Mouse (Mus musculus) forebrain, embryonic 12.5 days (tissue): ENCODE results near the gene Bpifb9b. TPM values are rescaled to one million over a fixed set of nuclear protein-coding genes. Genes with fewer than 3 reads are reported as not detected.
A peak's percentile ranks its signal among the peaks of the same experiment; 100 is the strongest.
"Not testable (repeated sequence)": the region's sequence is repeated elsewhere in the genome, so short reads cannot be mapped to it uniquely, and the experiment has no call there.

Experiments
- ATAC-seq: fragments of 200-750 bp; cut with Nextera tagmentation; 2 replicates; pipeline ENCODE4 v1.8.0; 2017; ENCODE audit warnings: moderate TSS enrichment; ENCODE audit not compliant: low FRiP score
- H3K27ac ChIP-seq: fragments of 300-500 bp; sonication (generic); 2 replicates; pipeline ENCODE4 v1.5.1; 2016; ENCODE audit warnings: mild to moderate bottlenecking
- H3K27me3 ChIP-seq: fragments of 300-500 bp; sonication (generic); 2 replicates; pipeline ENCODE4 v1.6.1; 2016; ENCODE audit warnings: mild to moderate bottlenecking
- H3K36me3 ChIP-seq: fragments of 300-500 bp; sonication (generic); replicated peaks from 2 replicates; pipeline ENCODE4 v1.6.1; 2016; ENCODE audit warnings: mild to moderate bottlenecking
- H3K4me1 ChIP-seq: fragments of 300-500 bp; sonication (generic); 2 replicates; pipeline ENCODE4 v1.6.1; 2016
- H3K4me2 ChIP-seq: fragments of 300-500 bp; sonication (generic); 2 replicates; pipeline ENCODE4 v1.6.1; 2016; ENCODE audit warnings: mild to moderate bottlenecking, moderate library complexity
- H3K4me3 ChIP-seq: fragments of 300-500 bp; sonication (generic); replicated peaks from 2 replicates; pipeline ENCODE4 v1.5.1; 2016; ENCODE audit warnings: mild to moderate bottlenecking
- H3K9ac ChIP-seq: fragments of 300-500 bp; sonication (generic); 2 replicates; pipeline ENCODE4 v1.6.1; 2016; ENCODE audit warnings: mild to moderate bottlenecking
- H3K9me3 ChIP-seq: fragments of 300-500 bp; sonication (generic); 2 replicates; pipeline ENCODE4 v1.6.1; 2016
- WGBS: fragments of 180-500 bp; shearing (Covaris S2); methylation state at CpG from one replicate; pipeline ENCODE4 v1.1.7; 2016; 5-methylcytosine and 5-hydroxymethylcytosine counted together
- polyA plus RNA-seq: library from polyadenylated mRNA; unstranded; fragments of >200 nt; fragmentation: Nextera tagmentation; extraction: Ambion mirVana; gene quantifications from 2 replicates; pipeline ENCODE4 v1.2.1, GENCODE M21; 2016

Gene Bpifb9b
- polyA plus RNA-seq, 1 experiment from 2014 or later, result not detected

- H3K9ac ChIP-seq, result no peak overlapping the region
- H3K4me2 ChIP-seq, result no peak overlapping the region
- H3K36me3 ChIP-seq, result peaks cover 21% of the 10 kb centered on the region
- H3K4me3 ChIP-seq, result no peak overlapping the region
- H3K27me3 ChIP-seq, result no peaks in the 10 kb centered on the region
- H3K9me3 ChIP-seq, result no peaks in the 10 kb centered on the region
- H3K27ac ChIP-seq, result no peak overlapping the region
- no peak for ATAC-seq
- no peaks in the 10 kb centered on the region for H3K4me1 ChIP-seq
- 64% methylated on average over 2 of the region's 2 CpGs for WGBS
These were observed 32.3 kb downstream of the Bpifb9b start for GRCm38 (mm10) chr2:154339356-154339755.

DNA sequence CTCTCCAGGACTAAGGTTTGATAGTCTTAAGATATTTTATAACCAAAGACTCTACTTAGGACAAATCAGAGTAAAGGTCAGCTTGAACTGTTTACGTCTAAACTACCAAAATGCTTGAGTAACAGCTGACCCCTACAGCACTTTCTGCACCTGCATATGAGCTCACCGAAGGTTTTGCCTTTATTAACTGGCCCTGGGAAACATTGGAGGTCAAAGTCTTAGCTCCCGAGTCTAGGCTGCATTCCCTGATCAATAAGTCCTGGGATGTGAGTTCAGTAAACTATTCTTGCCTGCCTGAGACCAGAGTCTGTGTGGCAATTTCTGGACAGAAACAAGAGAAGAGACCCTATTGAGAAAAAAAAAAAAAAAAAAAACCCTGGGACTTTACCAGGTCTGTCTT is 41.1 kb downstream of the Bpifb9b start:
- no peaks in the 10 kb centered on the region for H3K9me3 ChIP-seq
- no peak for ATAC-seq
- 91% methylated on average over 3 of the region's 3 CpGs for WGBS
- H3K4me2 ChIP-seq, result no peak overlapping the region
- no peaks in the 10 kb centered on the region for H3K27me3 ChIP-seq
- H3K27ac ChIP-seq, result no peak overlapping the region
- no peaks in the 10 kb centered on the region for H3K4me1 ChIP-seq
- no peak overlapping the region for H3K9ac ChIP-seq
- no peak overlapping the region for H3K4me3 ChIP-seq
- H3K36me3 ChIP-seq, result peaks cover 22% of the 10 kb centered on the region

DNA sequence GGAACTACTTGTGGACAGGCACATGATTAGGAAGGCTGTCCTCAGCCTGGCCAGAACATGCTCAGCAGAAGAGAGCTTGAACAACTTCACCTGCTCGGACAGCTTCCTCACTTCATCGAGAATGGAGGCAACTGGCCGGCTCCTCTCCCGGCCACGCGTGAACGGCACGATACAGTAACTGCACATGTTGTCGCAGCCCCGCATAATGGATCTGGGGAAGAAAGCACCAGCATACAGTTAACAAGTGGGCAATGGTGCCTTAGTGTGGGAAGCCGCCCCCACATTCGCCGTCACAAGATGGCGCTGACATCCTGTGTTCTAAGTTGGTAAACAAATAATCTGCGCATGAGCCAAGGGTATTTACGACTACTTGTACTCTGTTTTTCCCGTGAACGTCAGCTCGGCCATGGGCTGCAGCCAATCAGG is 47.0 kb downstream of the Bpifb9b start:
- peak; percentile 36; the same call in 1 of the 2 replicates for ATAC-seq
- WGBS, result 67% methylated on average over 15 of the region's 19 CpGs
- not testable (repeated sequence) for H3K27ac ChIP-seq, H3K9me3 ChIP-seq, H3K27me3 ChIP-seq, H3K4me1 ChIP-seq
- H3K4me2 ChIP-seq, result peak overlapping the region; percentile 35
- H3K9ac ChIP-seq, result peak overlapping the region; percentile 36; the same call in 1 of the 2 replicates
- peak overlapping the region; percentile 33 for H3K4me3 ChIP-seq
- H3K36me3 ChIP-seq, result peaks cover 15% of the 10 kb centered on the region

DNA sequence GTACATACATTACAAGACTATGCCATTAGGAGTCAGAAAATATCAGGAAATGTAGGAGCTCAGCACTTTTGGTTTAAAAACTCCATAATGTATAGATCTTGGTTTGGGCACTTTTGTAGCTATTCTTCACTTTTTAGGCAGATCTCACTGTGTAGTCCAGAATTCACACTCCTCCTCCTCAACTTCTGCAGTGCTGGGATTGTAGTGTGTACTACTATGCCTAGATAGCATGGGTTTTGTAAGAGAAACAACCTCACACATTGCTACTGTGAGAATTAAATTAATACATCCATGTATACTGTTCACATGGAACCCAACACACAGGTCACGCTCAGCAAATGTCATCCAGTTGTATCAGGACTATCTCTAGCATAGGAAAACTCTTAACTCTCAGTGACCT is 60.5 kb downstream of the Bpifb9b start:
- no peak overlapping the region for H3K4me2 ChIP-seq
- no peaks in the 10 kb centered on the region for H3K9me3 ChIP-seq
- H3K4me3 ChIP-seq, result no peak overlapping the region
- H3K4me1 ChIP-seq, result peaks cover 3% of the 10 kb centered on the region; the same call in 1 of the 2 replicates
- H3K36me3 ChIP-seq, result peaks cover 37% of the 10 kb centered on the region
- no peak for ATAC-seq
- no peaks in the 10 kb centered on the region for H3K27me3 ChIP-seq
- H3K9ac ChIP-seq, result no peak overlapping the region
- WGBS, result 97% methylated on average over 1 of the region's 1 CpGs
- no peak overlapping the region for H3K27ac ChIP-seq

Other genes starting within 250 kb of the Bpifb9b start
- gene Bpifa3, start 176.9 kb upstream of the Bpifb9b start, polyA plus RNA-seq, result not detected in 2 replicates
- not detected in 2 replicates for gene Bpifa1, start 164.3 kb upstream of the Bpifb9b start, polyA plus RNA-seq
- gene Bpifa5, start 144.6 kb upstream of the Bpifb9b start, polyA plus RNA-seq, result not detected in 2 replicates
- gene Bpifb1, start 116.4 kb upstream of the Bpifb9b start, polyA plus RNA-seq, result not detected in 2 replicates
- gene Bpifb5, start 83.5 kb upstream of the Bpifb9b start, polyA plus RNA-seq, result 0.11 TPM in 1 of 2 replicates, not detected in the other
- not detected in 2 replicates for gene Bpifb9a, start 49.4 kb upstream of the Bpifb9b start, polyA plus RNA-seq
- 12.8 and 15.2 TPM in 2 replicates for gene Cdk5rap1, start 65.8 kb downstream of the Bpifb9b start, polyA plus RNA-seq
- 3.9 and 4.2 TPM in 2 replicates for gene Snta1, start 100.9 kb downstream of the Bpifb9b start, polyA plus RNA-seq
- gene Cbfa2t2, start 129.3 kb downstream of the Bpifb9b start, polyA plus RNA-seq, result 75.6 and 84.0 TPM in 2 replicates
- gene 1700003F12Rik, start 239.9 kb downstream of the Bpifb9b start, polyA plus RNA-seq, result 2.3 and 2.5 TPM in 2 replicates
- gene Actl10, start 244.5 kb downstream of the Bpifb9b start, polyA plus RNA-seq, result 0.66 and 0.86 TPM in 2 replicates